11 mouse cellular contexts compared by ENCODE assay signal in genomic region chr10:21828432-21829061, GRCm38 (mm10). TPM values are rescaled to one million over a fixed set of nuclear protein-coding genes. Genes with fewer than 3 reads are reported as not detected.
DNase-seq lines count a peak whose midpoint lies in the region; ATAC-seq and TF ChIP-seq lines count a peak whose summit lies in the region.
"Had no signal": no experiment of that assay in that cellular context is flagged by ENCODE, and none has a peak within 500 bp of the region (broad histone marks: within the 10 kb centered on the region; RNA-seq: fewer than 3 reads in every experiment).

No protein-coding gene starts in this region.

- no peak for ATAC-seq in kidney, embryonic 15.5 days (replicated peaks; ENCODE audit: low FRiP score)
- peak; percentile 37; the same call in 1 of the 2 replicates for ATAC-seq in forebrain, embryonic 14.5 days
- peak; percentile 52 for ATAC-seq in midbrain, embryonic 16.5 days

- TF ChIP-seq CTCF in gastrocnemius, adult 2 months (IDR thresholded peaks at IDR 0.05), result no peak

- no peaks in the 10 kb centered on the region for H3K9me3 ChIP-seq in kidney, embryonic 15.5 days (replicated peaks)
- H3K9me3 ChIP-seq in embryonic facial prominence, embryonic 10.5 days, result no peaks in the 10 kb centered on the region
- H3K9me3 ChIP-seq in forebrain, embryonic 14.5 days (replicated peaks; ENCODE audit: control insufficient read depth, low read length), result no peaks in the 10 kb centered on the region
- no peaks in the 10 kb centered on the region for H3K9me3 ChIP-seq in midbrain, embryonic 16.5 days (replicated peaks; ENCODE audit: control insufficient read depth, low read length, poor library complexity, severe bottlenecking)
- H3K9me3 ChIP-seq: limb, embryonic 12.5 days; megakaryocyte, embryonic 14.5 days had no signal

- no peak overlapping the region for H3K4me3 ChIP-seq in kidney, embryonic 15.5 days (replicated peaks)
- no peak overlapping the region for H3K4me3 ChIP-seq in embryonic facial prominence, embryonic 10.5 days
- no peak overlapping the region for H3K4me3 ChIP-seq in forebrain, embryonic 14.5 days (ENCODE audit: low read depth, low read length)
- H3K4me3 ChIP-seq in midbrain, embryonic 16.5 days (ENCODE audit: low read depth, low read length), result no peak overlapping the region
- no peak overlapping the region for H3K4me3 ChIP-seq in gastrocnemius, adult 2 months
- H3K4me3 ChIP-seq: limb, embryonic 12.5 days; megakaryocyte, embryonic 14.5 days had no signal

- no peak overlapping the region for H3K9ac ChIP-seq in kidney, embryonic 15.5 days
- H3K9ac ChIP-seq in forebrain, embryonic 14.5 days (ENCODE audit: low read length), result no peak overlapping the region
- no peak overlapping the region for H3K9ac ChIP-seq in midbrain, embryonic 16.5 days (ENCODE audit: low read depth, low read length)
- H3K9ac ChIP-seq: limb, embryonic 12.5 days had no signal

- H3K27me3 ChIP-seq in kidney, embryonic 15.5 days, result no peaks in the 10 kb centered on the region
- 0 out of 2 replicates have a peak, but pooled peaks cover 3% of the 10 kb centered on the region for H3K27me3 ChIP-seq in embryonic facial prominence, embryonic 10.5 days (replicated peaks; ENCODE audit: low read depth, poor library complexity, severe bottlenecking)
- no peaks in the 10 kb centered on the region for H3K27me3 ChIP-seq in forebrain, embryonic 14.5 days (replicated peaks; ENCODE audit: control insufficient read depth, insufficient read depth, low read length)
- no peaks in the 10 kb centered on the region for H3K27me3 ChIP-seq in midbrain, embryonic 16.5 days (ENCODE audit: control insufficient read depth, insufficient read depth, low read depth, low read length)
- H3K27me3 ChIP-seq: limb, embryonic 12.5 days; megakaryocyte, embryonic 14.5 days had no signal

- intact Hi-C loops in gastrocnemius, adult 2 months (cut with DNase I), result no loop called here

- H3K36me3 ChIP-seq in kidney, embryonic 15.5 days, result no peaks in the 10 kb centered on the region
- no peaks in the 10 kb centered on the region for H3K36me3 ChIP-seq in embryonic facial prominence, embryonic 10.5 days (replicated peaks)
- no peaks in the 10 kb centered on the region for H3K36me3 ChIP-seq in forebrain, embryonic 14.5 days (ENCODE audit: control insufficient read depth, insufficient read depth, low read length)
- H3K36me3 ChIP-seq in midbrain, embryonic 16.5 days (ENCODE audit: control insufficient read depth, insufficient read depth, low read length), result no peaks in the 10 kb centered on the region
- H3K36me3 ChIP-seq: limb, embryonic 12.5 days had no signal

- H3K27ac ChIP-seq in kidney, embryonic 15.5 days, result peak overlapping the region; percentile 38
- peak overlapping the region; percentile 60 for H3K27ac ChIP-seq in embryonic facial prominence, embryonic 10.5 days (replicated peaks)
- H3K27ac ChIP-seq in forebrain, embryonic 14.5 days (ENCODE audit: low read depth, low read length), result no peak overlapping the region
- no peak overlapping the region for H3K27ac ChIP-seq in midbrain, embryonic 16.5 days (ENCODE audit: low read length)
- no peak overlapping the region for H3K27ac ChIP-seq in gastrocnemius, adult 2 months
- H3K27ac ChIP-seq: limb, embryonic 12.5 days had no signal

- no peak for DNase-seq in kidney, postnatal 36 days
- no peak for DNase-seq in embryonic facial prominence, embryonic 10.5 days (ENCODE audit: low spot score)
- DNase-seq in forebrain, embryonic 14.5 days (ENCODE audit: low spot score), result peak; percentile 12
- no peak for DNase-seq in thymus, adult 18-20 months
- no peak for DNase-seq in gastrocnemius, adult 2 months
- DNase-seq: spleen, adult 18-20 months; thymus, postnatal 25 days had no signal

- peaks cover 19% of the 10 kb centered on the region for H3K4me1 ChIP-seq in kidney, embryonic 15.5 days
- H3K4me1 ChIP-seq in embryonic facial prominence, embryonic 10.5 days, result peaks cover 48% of the 10 kb centered on the region
- peaks cover 5% of the 10 kb centered on the region for H3K4me1 ChIP-seq in forebrain, embryonic 14.5 days (ENCODE audit: control insufficient read depth, insufficient read depth, low read length)
- peaks cover 11% of the 10 kb centered on the region; the same call in 1 of the 2 replicates for H3K4me1 ChIP-seq in midbrain, embryonic 16.5 days (ENCODE audit: control insufficient read depth, insufficient read depth, low read length)

- WGBS in kidney, embryonic 15.5 days, result 78% methylated on average over 9 of the region's 9 CpGs
- WGBS in embryonic facial prominence, embryonic 10.5 days, result 57% methylated on average over 9 of the region's 9 CpGs
- WGBS in forebrain, embryonic 14.5 days, result 30% methylated on average over 9 of the region's 9 CpGs
- WGBS in midbrain, embryonic 16.5 days, result 29% methylated on average over 9 of the region's 9 CpGs

- H3K4me2 ChIP-seq in kidney, embryonic 15.5 days, result no peak overlapping the region
- H3K4me2 ChIP-seq in forebrain, embryonic 14.5 days (ENCODE audit: low read length), result no peak overlapping the region
- H3K4me2 ChIP-seq in midbrain, embryonic 16.5 days (ENCODE audit: low read length), result no peak overlapping the region
- H3K4me2 ChIP-seq: limb, embryonic 12.5 days had no signal

RNA-seq across cellular contexts. Expression of gene Sgk1, which starts 53.4 kb away (rescaled TPM):
- polyA plus RNA-seq in kidney, embryonic 15.5 days (2015; fragmentation: Nextera tagmentation; extraction: Ambion mirVana), result 73.7 and 75.2 TPM in 2 replicates
- polyA plus RNA-seq in embryonic facial prominence, embryonic 10.5 days (2016; fragmentation: Nextera tagmentation; extraction: Ambion mirVana), result 18.7 and 23.3 TPM in 2 replicates
- 26.1 and 33.8 TPM in 2 replicates for polyA plus RNA-seq in forebrain, embryonic 14.5 days (2014; fragmentation: Nextera tagmentation; extraction: Ambion mirVana)
- 47.9 and 53.4 TPM in 2 replicates for polyA plus RNA-seq in midbrain, embryonic 16.5 days (2015; fragmentation: Nextera tagmentation; extraction: Ambion mirVana)
- total RNA-seq in gastrocnemius, adult 2 months (2021), result 100 to 1,000 TPM; 208 to 210 TPM

Comparison
In these comparisons a context has a peak if more than half of its experiments do, and no peak if none do; other contexts are left out.
1. H3K27ac ChIP-seq: peak in kidney, embryonic 15.5 days (single experiment) and embryonic facial prominence, embryonic 10.5 days (single experiment); none in forebrain, embryonic 14.5 days (single experiment), midbrain, embryonic 16.5 days (single experiment) and gastrocnemius, adult 2 months (single experiment).